Mouse (Mus musculus) neural tube, embryonic 12.5 days (tissue): ENCODE results near the gene Sigirr. TPM values are rescaled to one million over a fixed set of nuclear protein-coding genes. Genes with fewer than 3 reads are reported as not detected.

ENCODE experiments used
- ATAC-seq: fragments of 200-750 bp; cut with Nextera tagmentation; 2 replicates; pipeline ENCODE4 v1.8.0; 2017; ENCODE audit warnings: low read depth, mild to moderate bottlenecking, moderate TSS enrichment, moderate library complexity; ENCODE audit not compliant: low FRiP score
- H3K27ac ChIP-seq: fragments of 300-500 bp; sonication (generic); 2 replicates; pipeline ENCODE4 v1.5.1; 2016
- H3K27me3 ChIP-seq: fragments of 300-500 bp; sonication (generic); replicated peaks from 2 replicates; pipeline ENCODE4 v1.6.1; 2016; ENCODE audit warnings: mild to moderate bottlenecking
- H3K36me3 ChIP-seq: fragments of 300-500 bp; sonication (generic); 2 replicates; pipeline ENCODE4 v1.6.1; 2016; ENCODE audit warnings: mild to moderate bottlenecking
- H3K4me1 ChIP-seq: fragments of 300-500 bp; sonication (generic); 2 replicates; pipeline ENCODE4 v1.6.1; 2016
- H3K4me2 ChIP-seq: fragments of 300-500 bp; sonication (generic); replicated peaks from 2 replicates; pipeline ENCODE4 v1.6.1; 2016; ENCODE audit warnings: mild to moderate bottlenecking
- H3K4me3 ChIP-seq: fragments of 300-500 bp; sonication (generic); 2 replicates; pipeline ENCODE4 v1.5.1; 2016
- H3K9ac ChIP-seq: fragments of 300-500 bp; sonication (generic); 2 replicates; pipeline ENCODE4 v1.6.1; 2016; ENCODE audit warnings: mild to moderate bottlenecking
- H3K9me3 ChIP-seq: fragments of 300-500 bp; sonication (generic); 2 replicates; pipeline ENCODE4 v1.6.1; 2016; ENCODE audit warnings: mild to moderate bottlenecking
- WGBS: fragments of 180-500 bp; shearing (Covaris S2); methylation state at CpG from one replicate; pipeline ENCODE4 v1.1.7; 2016; 5-methylcytosine and 5-hydroxymethylcytosine counted together
- polyA plus RNA-seq: library from polyadenylated mRNA; unstranded; fragments of >200 nt; fragmentation: Nextera tagmentation; extraction: Ambion mirVana; gene quantifications from 2 replicates; pipeline ENCODE4 v1.2.1, GENCODE M21; 2016

Gene Sigirr
- polyA plus RNA-seq, 1 experiment from 2014 or later: 2.3 TPM

DNA sequence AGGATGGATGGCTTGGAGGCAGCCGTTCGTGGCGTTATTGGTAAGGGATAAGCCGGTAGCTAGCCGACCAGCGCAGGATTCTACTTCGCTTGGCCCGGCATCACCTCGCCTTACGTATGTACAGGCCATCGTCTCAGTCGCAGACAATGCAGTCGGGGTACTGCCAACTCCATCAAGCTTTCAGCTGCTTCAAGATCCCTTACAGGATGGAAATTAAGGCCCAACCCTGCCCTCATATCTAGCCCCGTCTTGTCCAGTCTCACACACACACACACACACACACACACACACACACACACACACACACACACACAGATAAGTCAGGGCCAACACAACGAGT is 23.1 kb upstream of the Sigirr start:
- H3K4me1 ChIP-seq: no peaks in the 10 kb centered on the region
- H3K4me3 ChIP-seq: peak overlapping the region; percentile 58
- H3K9ac ChIP-seq: peak overlapping the region; percentile 64
- whole genome bisulfite sequencing: 3% methylated on average over 15 of the region's 15 CpGs
- H3K9me3 ChIP-seq: no peaks in the 10 kb centered on the region
- peak overlapping the region; percentile 46; the same call in 1 of the 2 replicates for H3K27ac ChIP-seq
- H3K36me3 ChIP-seq: no peaks in the 10 kb centered on the region
- no peaks in the 10 kb centered on the region; the same call in 1 of the 2 replicates for H3K27me3 ChIP-seq
- ATAC-seq: peak; percentile 18; the same call in 1 of the 2 replicates
- H3K4me2 ChIP-seq: peak overlapping the region; percentile 72

DNA sequence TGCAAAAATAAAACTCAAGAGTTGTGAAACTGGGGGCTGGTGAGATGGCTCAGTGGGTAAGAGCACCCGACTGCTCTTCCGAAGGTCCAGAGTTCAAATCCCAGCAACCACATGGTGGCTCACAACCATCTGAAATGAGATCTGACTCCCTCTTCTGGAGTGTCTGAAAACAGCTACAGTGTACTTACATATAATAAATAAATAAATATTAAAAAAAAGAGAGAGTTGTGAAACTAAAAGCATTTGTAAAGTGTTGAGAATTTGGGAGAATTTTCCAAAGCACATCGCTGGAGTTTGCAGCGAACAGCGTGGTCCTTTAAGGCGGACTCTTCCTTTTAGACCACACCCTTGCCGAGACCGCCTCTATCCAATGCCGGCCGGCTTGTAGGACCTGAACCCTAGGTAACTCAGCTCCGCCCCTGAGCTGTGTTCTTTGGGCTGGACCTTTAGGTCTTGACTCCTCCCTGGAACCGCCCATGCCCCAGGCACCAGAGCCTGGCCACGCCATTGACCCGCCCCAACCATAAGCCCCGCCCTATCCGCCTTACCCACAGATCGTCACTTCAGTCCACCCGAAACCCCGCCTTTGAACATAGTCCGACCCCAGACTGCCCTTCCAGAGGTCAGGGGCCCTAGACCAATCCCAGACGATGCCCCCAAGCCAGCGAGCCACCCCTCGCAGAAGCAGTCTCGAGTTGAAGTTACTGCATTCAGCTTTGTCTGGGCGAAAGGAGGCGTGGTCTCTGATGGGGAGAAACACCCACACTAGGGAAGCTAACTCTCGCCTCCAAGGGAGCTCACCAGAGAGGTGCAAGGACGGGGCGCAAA is 22.5 kb upstream of the Sigirr start:
- H3K27ac ChIP-seq: peak overlapping the region; percentile 46; the same call in 1 of the 2 replicates
- H3K9ac ChIP-seq: peak overlapping the region; percentile 64
- peak; percentile 97 for ATAC-seq
- 2% methylated on average over 29 of the region's 29 CpGs for WGBS
- peak overlapping the region; percentile 72 for H3K4me2 ChIP-seq
- H3K4me1 ChIP-seq: no peaks in the 10 kb centered on the region
- peak overlapping the region; percentile 58 for H3K4me3 ChIP-seq
- H3K36me3 ChIP-seq: no peaks in the 10 kb centered on the region
- H3K27me3 ChIP-seq: no peaks in the 10 kb centered on the region; the same call in 1 of the 2 replicates
- H3K9me3 ChIP-seq: no peaks in the 10 kb centered on the region

- Histone ChIP-seq H3K9ac (peak within 1 kb of the TSS; percentile 64), H3K9me3 (no peaks in the 10 kb centered on the region), H3K4me1 (no peaks in the 10 kb centered on the region), H3K4me3 (peak within 1 kb of the TSS; percentile 58), H3K27me3 (peaks cover 6% of the 10 kb centered on the region; the same call in 1 of the 2 replicates), H3K27ac (peak within 1 kb of the TSS; percentile 46; the same call in 1 of the 2 replicates), H3K36me3 (no peaks in the 10 kb centered on the region), H3K4me2 (peak within 1 kb of the TSS; percentile 72)
- 54% methylated on average over 14 of the region's 14 CpGs for WGBS
- ATAC-seq: no peak
These were observed 21.9 kb upstream of the Sigirr start, which contains the start of gene Ptdss2 for GRCm38 (mm10) chr7:141122245-141122644. Gene Ptdss2, plus strand, starts transcription at chr7:141122382.

GRCm38 (mm10) chr7:141121051-141121531 is 20.7 kb upstream of the Sigirr start:
- Histone ChIP-seq H3K4me3 (no peak overlapping the region), H3K27me3 (peaks cover 8% of the 10 kb centered on the region), H3K9ac (no peak overlapping the region), H3K36me3 (no peaks in the 10 kb centered on the region), H3K4me1 (no peaks in the 10 kb centered on the region), H3K4me2 (no peak overlapping the region), H3K27ac (no peak overlapping the region), H3K9me3 (no peaks in the 10 kb centered on the region)
- 81% methylated on average over 5 of the region's 5 CpGs for WGBS
- ATAC-seq: no peak

GRCm38 (mm10) chr7:141120605-141121004 is 20.2 kb upstream of the Sigirr start:
- 89% methylated on average over 3 of the region's 3 CpGs for WGBS
- H3K9ac ChIP-seq: no peak overlapping the region
- H3K27me3 ChIP-seq: peaks cover 8% of the 10 kb centered on the region
- H3K9me3 ChIP-seq: no peaks in the 10 kb centered on the region
- H3K4me1 ChIP-seq: no peaks in the 10 kb centered on the region
- no peak overlapping the region for H3K27ac ChIP-seq
- no peaks in the 10 kb centered on the region for H3K36me3 ChIP-seq
- no peak overlapping the region for H3K4me3 ChIP-seq
- no peak overlapping the region for H3K4me2 ChIP-seq
- no peak for ATAC-seq

DNA sequence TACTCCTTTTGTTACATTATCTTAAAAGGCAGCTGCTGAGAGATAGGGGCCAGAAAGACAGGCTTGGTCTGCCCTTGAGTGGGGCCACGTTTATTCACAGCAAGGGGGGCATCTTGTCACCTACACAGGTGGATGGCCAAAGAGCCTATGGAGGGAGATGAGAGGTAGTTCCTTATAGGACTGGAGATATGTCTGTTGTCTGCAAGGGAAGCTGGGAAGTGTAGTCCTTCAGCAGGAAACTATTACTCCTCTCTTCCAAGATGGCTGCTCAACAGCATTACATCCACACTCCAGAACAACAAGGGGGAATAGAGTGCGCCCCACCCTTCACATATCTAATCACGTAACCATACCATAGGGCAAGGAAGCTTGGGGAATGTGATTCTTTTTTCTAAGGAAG is 19.1 kb upstream of the Sigirr start:
- H3K27ac ChIP-seq: no peak overlapping the region
- H3K4me1 ChIP-seq: no peaks in the 10 kb centered on the region
- H3K9me3 ChIP-seq: no peaks in the 10 kb centered on the region
- no peak overlapping the region for H3K4me3 ChIP-seq
- H3K27me3 ChIP-seq: peaks cover 8% of the 10 kb centered on the region
- 75% methylated on average over 3 of the region's 3 CpGs for WGBS
- no peak overlapping the region for H3K4me2 ChIP-seq
- H3K9ac ChIP-seq: no peak overlapping the region
- no peak for ATAC-seq
- no peaks in the 10 kb centered on the region for H3K36me3 ChIP-seq

DNA sequence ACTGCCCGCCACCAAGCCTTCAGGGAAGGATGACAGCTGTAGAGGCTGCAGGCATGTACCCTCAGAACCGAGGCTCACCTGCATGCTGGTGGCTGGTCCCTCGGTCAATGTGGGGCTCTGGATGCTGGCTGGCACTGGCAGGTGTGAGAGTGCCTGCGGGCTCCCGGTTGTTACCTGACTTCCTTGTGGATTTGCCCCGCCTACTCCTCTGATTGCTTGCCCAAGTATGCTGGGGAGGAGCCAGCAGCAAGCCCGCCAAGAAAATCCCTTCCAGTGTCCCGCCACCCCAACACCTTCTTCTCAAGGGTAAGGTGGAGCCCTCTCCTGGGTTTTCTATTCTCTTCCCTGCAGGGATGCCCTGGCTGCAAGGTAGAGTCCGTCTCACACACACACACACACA is 17.3 kb upstream of the Sigirr start, which contains the start of gene Ano9:
Ano9 (minus strand) TSS at position 171 of the 400 bp plus-strand sequence.
- ATAC-seq: no peak
- no peak within 1 kb of the TSS for H3K4me2 ChIP-seq
- peaks cover 8% of the 10 kb centered on the region for H3K27me3 ChIP-seq
- no peaks in the 10 kb centered on the region for H3K4me1 ChIP-seq
- H3K9ac ChIP-seq: no peak within 1 kb of the TSS
- H3K27ac ChIP-seq: no peak within 1 kb of the TSS
- H3K9me3 ChIP-seq: no peaks in the 10 kb centered on the region
- no peak within 1 kb of the TSS for H3K4me3 ChIP-seq
- H3K36me3 ChIP-seq: no peaks in the 10 kb centered on the region
- 12% methylated on average over 9 of the region's 9 CpGs for WGBS

DNA sequence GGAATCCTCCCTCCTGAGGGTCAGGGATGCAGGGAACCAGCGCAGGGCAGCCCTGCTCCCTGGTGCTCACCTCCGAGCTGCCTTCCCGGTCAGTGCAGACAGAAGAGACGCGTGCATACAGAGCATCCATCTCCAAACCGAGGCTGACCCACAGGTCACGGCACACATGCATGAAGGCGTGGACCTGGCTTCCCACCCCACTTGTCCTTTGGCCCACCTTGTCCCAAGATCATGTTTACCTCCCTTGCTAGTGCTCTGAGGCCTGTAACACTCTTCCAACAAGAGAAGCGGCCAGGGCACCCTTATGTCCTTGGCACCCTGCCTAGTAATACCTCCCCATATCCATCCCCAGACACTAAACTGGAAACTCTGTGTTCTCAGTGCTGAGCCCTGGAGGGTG is 15.5 kb upstream of the Sigirr start:
- Histone ChIP-seq H3K27me3 (peaks cover 8% of the 10 kb centered on the region), H3K36me3 (no peaks in the 10 kb centered on the region), H3K4me1 (no peaks in the 10 kb centered on the region), H3K9me3 (no peaks in the 10 kb centered on the region), H3K4me3 (no peak overlapping the region), H3K27ac (no peak overlapping the region), H3K4me2 (no peak overlapping the region), H3K9ac (no peak overlapping the region)
- ATAC-seq: no peak
- 92% methylated on average over 9 of the region's 9 CpGs for WGBS

DNA sequence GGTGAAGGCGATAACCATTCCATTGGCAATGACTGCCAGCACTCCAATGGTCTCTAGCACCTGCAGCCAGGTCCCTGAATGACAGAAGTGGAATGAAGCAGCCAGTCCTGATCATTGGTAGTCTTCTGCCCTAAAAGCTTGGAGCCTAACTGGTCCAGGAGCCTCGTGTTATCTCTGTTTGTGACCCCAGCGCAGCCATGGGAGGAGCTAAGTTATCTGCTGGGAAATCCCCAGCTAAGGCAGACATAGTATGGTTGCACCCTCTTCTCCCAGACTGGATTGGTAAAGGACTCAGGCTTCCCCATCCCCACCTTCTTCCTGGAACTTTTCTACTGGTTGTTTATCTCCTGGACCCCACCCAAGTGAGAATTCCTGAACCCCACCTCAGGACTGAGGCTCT is 2.8 kb upstream of the Sigirr start:
- no peak overlapping the region for H3K4me3 ChIP-seq
- no peak overlapping the region for H3K27ac ChIP-seq
- no peak overlapping the region for H3K9ac ChIP-seq
- no peak for ATAC-seq
- 76% methylated on average over 3 of the region's 3 CpGs for WGBS
- peaks cover 10% of the 10 kb centered on the region for H3K4me1 ChIP-seq
- H3K27me3 ChIP-seq: peaks cover 44% of the 10 kb centered on the region
- H3K36me3 ChIP-seq: no peaks in the 10 kb centered on the region
- H3K4me2 ChIP-seq: no peak overlapping the region
- no peaks in the 10 kb centered on the region for H3K9me3 ChIP-seq

DNA sequence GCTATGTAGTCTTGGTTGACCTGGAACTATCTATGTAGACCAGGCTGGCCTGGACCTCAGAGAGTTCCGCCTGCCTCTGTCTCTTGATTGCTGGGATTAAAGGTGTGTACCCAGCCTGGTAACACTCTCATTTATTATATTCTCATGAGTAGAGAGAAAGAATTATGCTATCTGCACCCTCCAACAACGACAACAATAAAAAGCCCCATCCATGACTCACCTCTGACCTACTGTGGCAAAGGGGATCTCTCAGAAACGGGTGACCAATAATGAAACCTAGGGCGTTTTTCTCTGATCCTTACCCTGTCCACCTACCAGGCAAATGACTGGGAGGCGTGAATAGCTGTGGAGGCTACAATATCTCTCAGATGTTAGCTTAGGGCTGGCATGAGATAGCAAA is 3.2 kb downstream of the Sigirr start:
- Histone ChIP-seq H3K4me1 (peaks cover 14% of the 10 kb centered on the region), H3K9me3 (no peaks in the 10 kb centered on the region), H3K4me3 (no peak overlapping the region), H3K36me3 (no peaks in the 10 kb centered on the region), H3K27me3 (peaks cover 42% of the 10 kb centered on the region), H3K9ac (no peak overlapping the region), H3K4me2 (no peak overlapping the region), H3K27ac (no peak overlapping the region)
- 84% methylated on average over 5 of the region's 5 CpGs for WGBS
- ATAC-seq: no peak

GRCm38 (mm10) chr7:141096649-141097056 is 3.7 kb downstream of the Sigirr start:
- Histone ChIP-seq H3K4me3 (no peak overlapping the region), H3K36me3 (no peaks in the 10 kb centered on the region), H3K4me2 (no peak overlapping the region), H3K4me1 (peaks cover 14% of the 10 kb centered on the region), H3K9me3 (no peaks in the 10 kb centered on the region), H3K27ac (no peak overlapping the region), H3K9ac (no peak overlapping the region), H3K27me3 (peaks cover 39% of the 10 kb centered on the region)
- 55% methylated on average over 6 of the region's 6 CpGs for WGBS
- ATAC-seq: no peak

- Histone ChIP-seq H3K4me1 (peaks cover 14% of the 10 kb centered on the region), H3K27ac (no peak overlapping the region), H3K4me3 (no peak overlapping the region), H3K9ac (no peak overlapping the region), H3K27me3 (peaks cover 34% of the 10 kb centered on the region), H3K4me2 (no peak overlapping the region), H3K9me3 (no peaks in the 10 kb centered on the region), H3K36me3 (no peaks in the 10 kb centered on the region)
- WGBS: 80% methylated on average over 6 of the region's 6 CpGs
- no peak for ATAC-seq
These were observed 4.4 kb downstream of the Sigirr start for GRCm38 (mm10) chr7:141096021-141096420.
